Mouse (Mus musculus) spleen, postnatal 4 days (tissue): ENCODE data around the gene Ceacam16.

Experiments
- DNase-seq, 2 experiments: peaks; one replicate each; pipeline ENCODE4 v3.0.0; 2022; ENCODE audit warnings: low spot score in 2 of 2

The Ceacam16 gene

DNA sequence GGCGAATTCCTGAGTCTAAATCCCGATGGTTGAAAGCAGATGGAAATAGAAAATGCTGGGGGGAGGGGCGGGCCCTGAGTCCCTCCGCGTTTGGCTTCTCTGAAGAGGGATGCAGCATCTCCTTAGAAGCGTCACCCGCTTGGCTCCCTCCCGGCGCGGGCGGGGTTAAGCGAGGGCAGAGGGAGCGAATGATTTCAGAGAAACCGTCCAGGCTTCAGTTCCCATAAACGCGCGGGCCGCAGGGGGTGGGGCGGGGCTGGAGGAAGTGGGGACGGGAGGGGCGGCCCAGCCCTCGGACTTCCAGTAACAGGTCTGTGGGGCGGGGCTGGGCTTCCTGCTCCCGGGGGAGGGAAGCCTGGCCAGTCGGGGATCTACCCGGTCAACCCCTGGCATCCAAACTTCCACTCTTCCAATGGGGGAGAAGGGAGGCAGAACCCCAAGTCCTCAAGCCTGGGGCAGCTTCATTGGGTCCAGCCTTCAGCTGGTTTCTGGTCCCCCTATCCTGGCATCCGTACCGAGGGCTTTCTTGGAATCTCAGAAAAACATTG is 44.8 kb downstream of the Ceacam16 start:
- DNase-seq: peak; percentile 83 to 90

DNA sequence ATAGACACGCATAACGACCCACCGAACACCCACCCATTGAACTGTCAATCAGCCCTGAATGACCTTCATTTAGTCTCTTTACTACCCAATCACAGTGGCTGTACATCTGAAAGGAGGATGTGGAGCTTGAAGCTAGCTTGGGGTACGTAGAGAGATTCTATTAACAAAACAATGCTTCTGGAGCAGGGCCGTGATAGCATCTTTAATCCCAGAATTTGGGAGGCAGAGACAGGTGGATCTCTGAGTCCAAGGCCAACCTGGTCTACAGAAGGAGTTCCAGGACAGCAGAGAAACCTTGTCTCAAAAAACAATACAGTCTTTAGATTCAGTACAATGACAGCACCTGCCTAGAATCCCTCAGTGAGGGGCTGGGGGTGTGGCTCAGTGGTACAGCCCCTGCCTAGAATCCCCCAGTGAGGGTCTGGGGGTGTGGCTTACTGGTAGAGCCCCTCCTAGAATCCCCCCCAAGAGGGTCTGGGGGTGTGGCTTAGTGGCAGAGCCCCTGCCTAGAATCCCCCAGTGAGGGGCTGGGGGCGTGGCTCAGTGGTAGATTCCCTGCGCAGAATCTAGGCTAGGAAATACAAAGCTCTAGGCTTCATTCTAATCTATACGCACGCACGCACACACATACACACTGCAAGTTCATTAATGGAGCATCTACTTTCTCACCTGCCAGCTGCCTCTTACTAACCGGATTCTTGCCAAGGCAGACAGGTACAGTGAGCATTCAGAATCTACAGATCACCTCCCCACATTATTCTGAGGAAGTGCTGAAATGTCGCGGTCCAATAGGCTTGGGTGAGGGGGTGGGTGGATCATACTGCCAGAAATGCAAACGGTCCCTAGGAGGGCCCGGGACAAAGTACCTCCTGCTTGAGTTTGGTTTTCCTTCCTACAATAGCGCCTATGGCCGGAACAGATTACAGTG is 45.5 kb downstream of the Ceacam16 start:
- DNase-seq: no peak

DNA sequence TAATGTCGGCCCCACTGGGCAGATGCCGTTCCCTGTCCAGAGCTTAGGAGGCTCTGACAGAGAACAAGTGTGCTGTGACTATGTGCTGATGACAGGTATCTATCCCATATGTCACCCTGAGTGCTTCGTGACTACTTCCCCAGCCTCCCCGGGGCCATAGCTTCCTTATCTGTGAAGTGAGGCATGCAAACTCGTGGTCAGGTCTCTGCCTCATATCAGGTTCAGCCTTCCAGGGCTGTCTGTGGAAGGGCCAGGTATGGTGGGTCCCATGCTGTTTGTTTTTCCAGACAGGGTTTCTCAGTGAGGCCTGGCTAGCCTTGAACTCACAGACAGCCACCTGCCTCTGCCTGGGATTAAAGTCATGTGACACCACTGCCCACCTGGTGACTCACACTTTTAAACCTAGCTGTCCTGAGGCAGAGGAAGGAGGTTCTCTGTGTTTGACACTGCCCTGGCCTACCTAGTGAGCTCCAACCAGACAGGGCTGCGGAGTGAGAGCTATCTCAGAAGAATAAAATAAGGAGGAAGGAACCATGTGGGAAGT is 47.4 kb downstream of the Ceacam16 start:
- no peak for DNase-seq

DNA sequence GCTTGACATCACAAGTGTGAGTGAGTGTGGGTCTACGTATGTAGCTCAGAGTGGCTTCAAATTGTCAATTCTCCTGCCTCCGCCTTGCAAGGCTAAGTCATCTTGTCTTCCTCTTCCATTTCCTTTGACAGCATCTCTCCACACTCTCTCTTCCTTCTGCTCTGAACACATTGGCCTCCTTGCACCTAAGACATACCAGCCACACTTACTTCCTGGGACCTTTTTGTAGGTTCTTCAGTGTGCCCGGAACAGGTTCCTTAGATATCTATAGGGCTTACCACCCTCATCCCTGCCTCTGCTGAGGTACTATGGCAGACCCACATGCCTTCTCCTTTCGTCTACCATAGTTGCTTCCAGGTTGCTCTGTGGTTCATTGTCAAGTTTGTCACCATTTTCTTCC is 47.9 kb downstream of the Ceacam16 start:
- no peak for DNase-seq

DNA sequence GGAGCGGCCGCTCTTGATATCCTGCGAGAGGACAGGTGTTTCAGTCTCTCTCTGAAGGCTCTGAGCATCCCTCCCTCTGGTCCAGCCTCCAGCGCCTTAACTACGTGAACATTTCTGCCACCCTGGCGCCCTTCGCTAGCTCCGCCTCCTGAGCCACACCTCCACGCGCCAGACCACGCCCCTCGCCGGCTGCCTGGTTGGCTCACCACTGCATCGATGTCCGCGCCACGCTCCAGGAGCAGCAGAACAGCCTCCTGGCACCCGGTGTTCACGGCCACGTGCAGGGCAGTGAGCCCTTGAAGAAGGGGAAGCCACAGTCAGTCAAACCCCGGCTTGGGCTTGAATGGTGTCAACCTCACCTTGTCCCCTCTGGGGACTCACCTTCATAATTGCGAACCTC is 50.0 kb downstream of the Ceacam16 start:
- peak; percentile 73 to 86 for DNase-seq

DNA sequence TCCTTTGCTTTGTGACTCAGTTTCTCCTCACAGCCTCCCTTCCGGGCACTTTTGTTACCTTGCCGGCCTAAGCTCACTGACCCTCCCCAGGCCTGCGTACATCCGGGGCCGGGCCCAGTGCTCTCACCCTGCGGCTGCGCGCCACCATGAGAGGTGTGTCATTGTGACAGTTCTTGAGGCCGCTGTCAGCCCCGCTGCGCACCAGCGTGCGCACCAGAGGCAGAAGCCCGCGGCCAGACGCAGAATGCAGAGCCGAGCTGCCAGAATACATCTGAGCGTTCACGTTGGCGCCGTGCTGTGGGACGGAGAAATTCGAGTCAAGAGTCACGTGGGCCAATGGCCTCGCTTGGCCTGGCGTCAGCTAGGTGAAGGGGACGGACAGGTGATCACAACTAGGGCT is 51.7 kb downstream of the Ceacam16 start:
- DNase-seq: no peak

DNA sequence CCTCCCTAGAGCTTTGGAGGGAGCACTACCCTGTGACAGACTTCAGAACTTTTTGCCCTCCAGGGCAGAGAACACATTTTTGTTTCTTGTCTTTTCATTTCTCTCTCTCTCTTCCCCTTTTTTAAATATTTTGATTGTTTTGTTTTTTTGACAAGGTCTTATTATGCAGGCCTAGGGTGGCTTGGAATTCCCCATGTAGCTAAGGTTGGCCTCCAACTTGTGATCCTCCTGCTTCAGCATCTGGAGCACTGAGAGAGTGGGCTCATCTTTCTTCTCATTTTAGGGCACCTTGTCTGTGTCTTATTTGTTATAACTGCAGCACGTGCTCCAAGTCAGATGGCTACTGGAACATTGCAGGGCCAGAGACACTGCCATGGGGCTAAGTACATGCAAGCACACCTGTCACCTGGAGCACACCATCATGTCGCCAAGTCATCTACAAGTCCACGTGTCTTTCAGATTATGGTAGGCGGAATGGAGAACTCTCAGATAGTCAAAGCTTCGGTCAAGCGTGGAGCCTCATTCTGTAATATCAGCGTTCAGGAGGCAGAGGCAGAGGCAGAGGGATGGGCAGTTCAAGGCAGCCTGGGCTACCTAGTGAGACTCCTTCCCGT is 54.6 kb downstream of the Ceacam16 start:
- no peak for DNase-seq

DNA sequence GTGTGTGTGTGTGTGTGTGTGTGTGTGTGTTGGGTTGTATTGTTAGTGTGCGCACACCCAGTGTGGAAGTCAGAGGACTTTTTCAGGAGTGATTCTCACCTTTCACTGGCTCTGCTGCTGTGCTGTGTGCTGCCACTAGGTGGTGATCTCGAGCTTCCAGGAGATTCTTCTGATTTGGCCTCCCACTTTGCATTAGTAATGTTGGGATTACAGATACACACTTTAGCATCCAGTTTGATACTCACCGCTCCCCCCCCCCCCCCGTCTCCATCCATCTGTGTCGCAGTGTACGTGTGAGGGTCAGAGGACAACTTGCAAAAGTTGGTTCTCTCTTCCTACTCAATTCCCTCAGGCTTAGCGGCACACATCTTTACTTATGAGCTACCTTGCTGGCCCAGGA is 58.1 kb downstream of the Ceacam16 start:
- DNase-seq: peak; percentile 61 to 88
